Mouse (Mus musculus): ENCODE results near the gene Galnt17. TPM values are rescaled to one million over a fixed set of nuclear protein-coding genes. Genes with fewer than 3 reads are reported as not detected.

Galnt17 gene
- polyA plus RNA-seq, 1 experiment, result 0.08 TPM

DNA sequence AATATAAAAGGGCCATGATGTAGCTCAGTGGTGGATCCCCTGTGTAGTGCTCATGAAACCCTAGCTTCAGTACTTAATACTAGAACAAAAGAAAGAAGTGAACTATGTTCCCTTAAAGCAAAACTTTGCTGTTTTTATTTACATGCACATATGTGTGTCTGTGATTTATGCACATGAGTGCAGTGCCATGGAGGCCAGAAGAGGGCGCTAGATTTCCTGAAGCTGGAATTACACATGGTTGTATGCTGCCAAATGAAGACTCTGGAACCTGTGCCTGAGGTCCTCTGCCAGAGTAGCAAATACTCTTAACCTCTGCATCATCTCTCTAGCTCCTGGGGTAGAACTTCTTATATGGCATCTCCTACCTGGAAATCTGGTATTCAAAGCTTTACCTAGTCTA, 230.6 kb downstream of the Galnt17 start:
- Histone ChIP-seq H3ac (ENCODE audit: control insufficient read depth, insufficient read length) (no peak overlapping the region), H3K36me3 (ENCODE audit: control insufficient read depth, insufficient read depth) (no peaks in the 10 kb centered on the region), H3K79me2 (ENCODE audit: control insufficient read depth, insufficient read depth) (no peaks in the 10 kb centered on the region), H3K4me2 (ENCODE audit: low read depth) (no peak overlapping the region), H3K27me3 (ENCODE audit: control insufficient read depth, insufficient read depth, insufficient read length) (no peaks in the 10 kb centered on the region), H3K4me3 (no peak overlapping the region)
- TF ChIP-seq MAX (IDR thresholded peaks at IDR 0.05; ENCODE audit: low read depth) (no peak), POLR2AphosphoS2 (IDR thresholded peaks at IDR 0.05; ENCODE audit: insufficient read length, low read depth) (no peak), USF1 (IDR thresholded peaks at IDR 0.05; ENCODE audit: low read depth) (no peak), SRF (IDR thresholded peaks at IDR 0.05; ENCODE audit: control insufficient read depth, insufficient read length, low read depth) (no peak), MYOG (IDR thresholded peaks at IDR 0.05; ENCODE audit: control insufficient read depth in 1 of 3, insufficient read depth in 1 of 3, insufficient read length in 2 of 3, low read depth in 2 of 3) (no peak), REST (IDR thresholded peaks at IDR 0.05; ENCODE audit: insufficient read depth, insufficient read length) (no peak), CEBPB (IDR thresholded peaks at IDR 0.05; ENCODE audit: insufficient read depth, poor library complexity, severe bottlenecking) (no peak), TCF3 (IDR thresholded peaks at IDR 0.05; ENCODE audit: insufficient read length, low read depth) (no peak), MYOD1 (IDR thresholded peaks at IDR 0.05; ENCODE audit: control insufficient read depth in 1 of 3, insufficient read length in 2 of 3, low read depth in 2 of 3) (no peak), E2F4 (IDR thresholded peaks at IDR 0.05; ENCODE audit: insufficient read depth) (no peak), POLR2A (IDR thresholded peaks at IDR 0.05; ENCODE audit: insufficient read length, low read depth) (no peak), TCF12 (IDR thresholded peaks at IDR 0.05; ENCODE audit: insufficient read depth, poor library complexity, severe bottlenecking) (no peak)

DNA sequence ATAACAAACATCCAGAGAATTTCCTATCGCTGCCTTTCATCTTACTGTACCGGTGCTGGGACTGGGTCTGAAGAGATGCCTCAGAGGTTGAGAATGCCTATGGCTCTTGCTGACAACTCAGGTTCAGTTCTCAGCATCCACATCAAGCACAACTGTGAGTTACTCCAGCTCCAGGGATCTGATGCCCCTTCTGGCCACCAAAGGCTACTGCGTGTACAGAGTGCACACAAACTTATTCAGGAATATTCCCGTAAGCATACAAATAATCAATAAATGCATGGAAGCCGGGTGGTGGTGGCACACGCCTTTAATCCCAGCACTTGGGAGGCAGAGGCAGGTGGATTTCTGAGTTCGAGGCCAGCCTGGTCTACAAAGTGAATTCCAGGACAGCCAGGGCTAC, 232.5 kb downstream of the Galnt17 start:
- H3K4me2 ChIP-seq (ENCODE audit: low read depth), result no peak overlapping the region
- no peaks in the 10 kb centered on the region for H3K27me3 ChIP-seq (ENCODE audit: control insufficient read depth, insufficient read depth, insufficient read length)
- TF ChIP-seq POLR2A (IDR thresholded peaks at IDR 0.05; ENCODE audit: insufficient read length, low read depth), result no peak
- TF ChIP-seq MAX (IDR thresholded peaks at IDR 0.05; ENCODE audit: low read depth), result no peak
- no peak for TF ChIP-seq REST (IDR thresholded peaks at IDR 0.05; ENCODE audit: insufficient read depth, insufficient read length)
- TF ChIP-seq CEBPB (IDR thresholded peaks at IDR 0.05; ENCODE audit: insufficient read depth, poor library complexity, severe bottlenecking), result no peak
- TF ChIP-seq SRF (IDR thresholded peaks at IDR 0.05; ENCODE audit: control insufficient read depth, insufficient read length, low read depth), result no peak
- TF ChIP-seq MYOG (IDR thresholded peaks at IDR 0.05; ENCODE audit: control insufficient read depth in 1 of 3, insufficient read depth in 1 of 3, insufficient read length in 2 of 3, low read depth in 2 of 3), result no peak
- no peak for TF ChIP-seq E2F4 (IDR thresholded peaks at IDR 0.05; ENCODE audit: insufficient read depth)
- TF ChIP-seq POLR2AphosphoS2 (IDR thresholded peaks at IDR 0.05; ENCODE audit: insufficient read length, low read depth), result no peak
- TF ChIP-seq MYOD1 (IDR thresholded peaks at IDR 0.05; ENCODE audit: control insufficient read depth in 1 of 3, insufficient read length in 2 of 3, low read depth in 2 of 3), result no peak
- TF ChIP-seq TCF3 (IDR thresholded peaks at IDR 0.05; ENCODE audit: insufficient read length, low read depth), result no peak
- no peak for TF ChIP-seq TCF12 (IDR thresholded peaks at IDR 0.05; ENCODE audit: insufficient read depth, poor library complexity, severe bottlenecking)
- no peak for TF ChIP-seq USF1 (IDR thresholded peaks at IDR 0.05; ENCODE audit: low read depth)
- no peaks in the 10 kb centered on the region for H3K79me2 ChIP-seq (ENCODE audit: control insufficient read depth, insufficient read depth)
- H3K36me3 ChIP-seq (ENCODE audit: control insufficient read depth, insufficient read depth), result no peaks in the 10 kb centered on the region
- no peak overlapping the region for H3K4me3 ChIP-seq
- no peak overlapping the region for H3ac ChIP-seq (ENCODE audit: control insufficient read depth, insufficient read length)

DNA sequence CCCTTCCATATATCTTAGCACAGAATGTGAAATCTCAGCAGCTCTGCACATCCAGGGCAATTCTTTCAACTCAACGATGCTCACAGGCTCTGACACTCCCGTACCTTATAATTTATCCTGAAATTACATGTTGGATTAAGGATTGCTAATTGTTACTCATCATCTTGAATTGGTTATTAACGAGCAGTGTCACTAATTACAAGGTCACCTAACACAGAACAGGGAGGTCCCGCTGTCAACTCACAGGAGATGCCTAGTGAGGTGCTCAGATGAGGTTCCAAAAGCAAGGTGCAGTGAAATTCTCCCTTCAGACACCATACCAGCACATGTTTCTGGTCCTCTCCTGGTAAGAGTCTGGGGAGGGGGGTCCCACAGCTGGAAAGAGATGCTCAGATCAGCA, 234.0 kb downstream of the Galnt17 start:
- Histone ChIP-seq H3K4me2 (ENCODE audit: low read depth) (no peak overlapping the region), H3K36me3 (ENCODE audit: control insufficient read depth, insufficient read depth) (no peaks in the 10 kb centered on the region), H3ac (ENCODE audit: control insufficient read depth, insufficient read length) (no peak overlapping the region), H3K79me2 (ENCODE audit: control insufficient read depth, insufficient read depth) (no peaks in the 10 kb centered on the region), H3K27me3 (ENCODE audit: control insufficient read depth, insufficient read depth, insufficient read length) (no peaks in the 10 kb centered on the region), H3K4me3 (no peak overlapping the region)
- TF ChIP-seq E2F4 (IDR thresholded peaks at IDR 0.05; ENCODE audit: insufficient read depth) (no peak), MYOD1 (IDR thresholded peaks at IDR 0.05; ENCODE audit: control insufficient read depth in 1 of 3, insufficient read length in 2 of 3, low read depth in 2 of 3) (no peak), MAX (IDR thresholded peaks at IDR 0.05; ENCODE audit: low read depth) (no peak), CEBPB (IDR thresholded peaks at IDR 0.05; ENCODE audit: insufficient read depth, poor library complexity, severe bottlenecking) (no peak), SRF (IDR thresholded peaks at IDR 0.05; ENCODE audit: control insufficient read depth, insufficient read length, low read depth) (no peak), USF1 (IDR thresholded peaks at IDR 0.05; ENCODE audit: low read depth) (no peak), MYOG (IDR thresholded peaks at IDR 0.05; ENCODE audit: control insufficient read depth in 1 of 3, insufficient read depth in 1 of 3, insufficient read length in 2 of 3, low read depth in 2 of 3) (no peak)

DNA sequence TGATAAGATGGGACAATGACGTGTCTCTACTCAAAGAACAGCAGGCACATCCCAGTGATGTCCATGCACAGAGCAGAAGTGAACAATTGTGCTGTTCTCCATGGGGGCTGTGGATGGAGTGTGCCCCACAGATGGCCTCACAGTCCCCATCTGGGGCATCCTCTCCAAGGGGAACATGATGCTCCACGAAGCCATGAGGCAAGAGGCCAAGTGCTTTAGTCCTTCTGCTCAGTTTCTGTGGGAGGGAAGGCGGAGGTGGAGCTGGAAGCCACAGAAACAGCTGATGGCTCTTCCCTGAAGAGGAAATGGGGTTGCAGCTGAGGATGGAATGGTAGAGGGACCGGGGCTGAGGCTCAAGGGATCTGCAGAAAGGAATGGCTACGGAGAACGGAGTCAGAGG, 243.1 kb downstream of the Galnt17 start:
- Histone ChIP-seq H3K27me3 (ENCODE audit: control insufficient read depth, insufficient read depth, insufficient read length) (no peaks in the 10 kb centered on the region), H3K4me3 (no peak overlapping the region), H3K79me2 (ENCODE audit: control insufficient read depth, insufficient read depth) (no peaks in the 10 kb centered on the region), H3K36me3 (ENCODE audit: control insufficient read depth, insufficient read depth) (no peaks in the 10 kb centered on the region), H3ac (ENCODE audit: control insufficient read depth, insufficient read length) (no peak overlapping the region), H3K4me2 (ENCODE audit: low read depth) (no peak overlapping the region)
- TF ChIP-seq USF1 (IDR thresholded peaks at IDR 0.05; ENCODE audit: low read depth) (no peak), POLR2AphosphoS2 (IDR thresholded peaks at IDR 0.05; ENCODE audit: insufficient read length, low read depth) (no peak), MAX (IDR thresholded peaks at IDR 0.05; ENCODE audit: low read depth) (no peak), POLR2A (IDR thresholded peaks at IDR 0.05; ENCODE audit: insufficient read length, low read depth) (no peak), TCF3 (IDR thresholded peaks at IDR 0.05; ENCODE audit: insufficient read length, low read depth) (no peak), MYOD1 (IDR thresholded peaks at IDR 0.05; ENCODE audit: control insufficient read depth in 1 of 3, insufficient read length in 2 of 3, low read depth in 2 of 3) (no peak), E2F4 (IDR thresholded peaks at IDR 0.05; ENCODE audit: insufficient read depth) (no peak), SRF (IDR thresholded peaks at IDR 0.05; ENCODE audit: control insufficient read depth, insufficient read length, low read depth) (no peak)

DNA sequence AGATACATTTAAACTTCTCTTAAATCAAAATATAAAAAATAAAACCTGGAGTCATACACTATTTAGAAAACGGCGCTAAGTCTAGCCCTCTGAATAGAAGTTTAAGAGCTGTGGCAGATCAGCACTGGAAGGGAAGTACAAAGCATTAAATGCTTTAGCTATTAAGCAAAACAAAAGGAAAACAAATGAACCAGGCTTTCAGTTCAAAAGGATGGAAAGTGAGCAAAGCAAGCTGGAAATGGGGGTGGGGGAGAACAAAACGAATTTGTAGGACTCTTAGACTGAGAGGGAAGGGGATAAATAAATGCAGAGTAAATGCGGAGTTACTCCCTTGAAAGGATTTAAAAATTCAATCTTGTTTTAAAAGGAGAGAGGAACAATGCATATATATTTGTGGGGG, 259.8 kb downstream of the Galnt17 start:
- no peaks in the 10 kb centered on the region for H3K36me3 ChIP-seq (ENCODE audit: control insufficient read depth, insufficient read depth)
- no peak overlapping the region for H3ac ChIP-seq (ENCODE audit: control insufficient read depth, insufficient read length)
- no peak for TF ChIP-seq USF1 (IDR thresholded peaks at IDR 0.05; ENCODE audit: low read depth)
- no peak for TF ChIP-seq CEBPB (IDR thresholded peaks at IDR 0.05; ENCODE audit: insufficient read depth, poor library complexity, severe bottlenecking)
- no peak for TF ChIP-seq TCF3 (IDR thresholded peaks at IDR 0.05; ENCODE audit: insufficient read length, low read depth)
- H3K4me3 ChIP-seq, result no peak overlapping the region
- H3K79me2 ChIP-seq (ENCODE audit: control insufficient read depth, insufficient read depth), result no peaks in the 10 kb centered on the region
- H3K4me2 ChIP-seq (ENCODE audit: low read depth), result no peak overlapping the region
- no peaks in the 10 kb centered on the region for H3K27me3 ChIP-seq (ENCODE audit: control insufficient read depth, insufficient read depth, insufficient read length)

Data from myocyte (in vitro differentiated cells).